Mouse (Mus musculus): ENCODE measurements around the gene Cldn14.

DNA sequence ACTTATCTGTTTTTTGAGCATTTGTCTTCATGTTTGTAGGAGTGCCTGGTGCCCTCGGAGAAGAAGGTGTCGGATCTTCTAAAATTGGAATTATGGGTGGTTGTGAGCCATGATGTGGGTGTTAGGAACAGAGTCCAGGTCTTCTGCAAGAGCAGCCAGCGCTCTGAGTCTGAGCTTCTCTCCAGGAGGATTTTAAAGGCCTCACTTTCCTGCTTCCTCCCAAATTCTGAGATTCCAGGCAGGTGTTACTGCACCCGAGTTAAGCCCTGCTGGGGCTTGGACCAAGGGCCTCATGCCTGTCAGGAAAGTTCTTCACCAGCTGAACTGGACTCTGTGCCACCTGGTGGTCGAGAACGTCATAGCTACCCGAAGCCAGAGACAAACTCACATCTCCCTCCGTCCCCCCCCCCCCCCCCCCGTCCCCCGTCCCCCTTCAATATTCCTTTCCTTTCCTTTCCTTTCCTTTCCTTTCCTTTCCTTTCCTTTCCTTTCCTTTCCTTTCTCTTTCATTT lies 93.2 kb downstream of the Cldn14 start:
- TF ChIP-seq CTCF (IDR thresholded peaks at IDR 0.05; ENCODE audit: low read depth) = peak; percentile 53
- TF ChIP-seq EP300 (IDR thresholded peaks at IDR 0.05; ENCODE audit: low read depth) = no peak

Data from liver, embryonic 14.5 days (tissue).